Mouse (Mus musculus) c-Kit-positive CD71-positive TER-119-positive erythroid progenitor cells, embryonic 14.5 days (primary cell): ENCODE data around the gene Adcy1.
"Not testable (repeated sequence)": the region's sequence is repeated elsewhere in the genome, so short reads cannot be mapped to it uniquely, and the experiment has no call there.

Experiments
- DNase-seq: peaks from one replicate; pipeline ENCODE4 v3.0.0-alpha.2; 2013; ENCODE audit warnings: low spot score

The Adcy1 gene

GRCm38 (mm10) chr11:7221826-7222225 is 158.5 kb downstream of the Adcy1 start:
- not testable (repeated sequence) for DNase-seq

- DNase-seq = no peak
Observed at GRCm38 (mm10) chr11:7226200-7226599, 162.9 kb downstream of the Adcy1 start.

- DNase-seq = no peak
Observed at GRCm38 (mm10) chr11:7226810-7227550, 163.7 kb downstream of the Adcy1 start.

GRCm38 (mm10) chr11:7228107-7228506 is 164.8 kb downstream of the Adcy1 start:
- no peak for DNase-seq
